Mouse (Mus musculus) liver, postnatal 0 days (tissue): ENCODE data around the gene Rap1a.

Experiments
- CTCF ChIP-seq: sonication (generic); IDR thresholded peaks from 2 replicates; pipeline ENCODE4 v1.5.1; 2016; ENCODE audit warnings: antibody characterized with exemption, low read depth
- EP300 ChIP-seq: IDR thresholded peaks from 2 replicates; pipeline ENCODE4 v1.6.1; 2016; ENCODE audit warnings: antibody characterized with exemption, low read depth, mild to moderate bottlenecking

- TF ChIP-seq CTCF (no peak), EP300 (no peak)
These were observed 63.5 kb downstream of the Rap1a start for GRCm38 (mm10) chr3:105737666-105738065.
